Mouse (Mus musculus) liver, embryonic 15.5 days (tissue): Measurements from ENCODE around the gene Nans. TPM values are rescaled to one million over a fixed set of nuclear protein-coding genes. Genes with fewer than 3 reads are reported as not detected.

Source experiments
- ATAC-seq: fragments of 200-750 bp; cut with Nextera tagmentation; 2 replicates; pipeline ENCODE4 v1.8.0; 2017; ENCODE audit warnings: moderate number of reproducible peaks, mild to moderate bottlenecking, moderate library complexity; ENCODE audit not compliant: insufficient read depth
- H3K27ac ChIP-seq: fragments of 300-500 bp; sonication (generic); replicated peaks from 2 replicates; pipeline ENCODE4 v1.5.1; 2015; ENCODE audit warnings: mild to moderate bottlenecking, inconsistent platforms
- H3K27me3 ChIP-seq: fragments of 300-500 bp; sonication (generic); 2 replicates; pipeline ENCODE4 v1.6.1; 2015; ENCODE audit warnings: mild to moderate bottlenecking, inconsistent platforms
- H3K36me3 ChIP-seq: fragments of 300-500 bp; sonication (generic); replicated peaks from 2 replicates; pipeline ENCODE4 v1.6.1; 2015; ENCODE audit warnings: moderate library complexity, mild to moderate bottlenecking, inconsistent platforms
- H3K4me1 ChIP-seq: fragments of 300-500 bp; sonication (generic); replicated peaks from 2 replicates; pipeline ENCODE4 v1.6.1; 2015; ENCODE audit warnings: inconsistent platforms
- H3K4me2 ChIP-seq: fragments of 300-500 bp; sonication (generic); 2 replicates; pipeline ENCODE4 v1.6.1; 2015; ENCODE audit warnings: moderate library complexity, mild to moderate bottlenecking, inconsistent platforms
- H3K4me3 ChIP-seq: fragments of 300-500 bp; sonication (generic); replicated peaks from 2 replicates; pipeline ENCODE4 v1.5.1; 2015; ENCODE audit warnings: mild to moderate bottlenecking, inconsistent platforms
- H3K9ac ChIP-seq: fragments of 300-500 bp; sonication (generic); 2 replicates; pipeline ENCODE4 v1.6.1; 2015; ENCODE audit warnings: moderate library complexity, mild to moderate bottlenecking, inconsistent platforms
- H3K9me3 ChIP-seq: fragments of 300-500 bp; sonication (generic); replicated peaks from 2 replicates; pipeline ENCODE4 v1.6.1; 2016; ENCODE audit warnings: inconsistent platforms
- WGBS: fragments of 180-500 bp; shearing (Covaris S2); methylation state at CpG from one replicate; pipeline ENCODE4 v1.1.7; 2015; ENCODE audit warnings: mixed read lengths; ENCODE audit not compliant: insufficient replicate concordance; 5-methylcytosine and 5-hydroxymethylcytosine counted together
- polyA plus RNA-seq: library from polyadenylated mRNA; unstranded; fragments of >200 nt; fragmentation: Nextera tagmentation; extraction: Ambion mirVana; gene quantifications from 2 replicates; pipeline ENCODE4 v1.2.1, GENCODE M21; 2015

Gene Nans
- polyA plus RNA-seq = 45.1 and 51.9 TPM in 2 replicates

- under 1% methylated on average over 58 of the region's 58 CpGs for WGBS
- Histone ChIP-seq H3K9ac (peak within 1 kb of the TSS; percentile 87), H3K4me1 (peaks cover 56% of the 10 kb centered on the region), H3K36me3 (peaks cover 29% of the 10 kb centered on the region), H3K4me2 (peak within 1 kb of the TSS; percentile 94), H3K27ac (peak within 1 kb of the TSS; percentile 80), H3K4me3 (peak within 1 kb of the TSS; percentile 82), H3K9me3 (no peaks in the 10 kb centered on the region), H3K27me3 (no peaks in the 10 kb centered on the region)
- ATAC-seq = peak; percentile 96
These were observed at the start of gene Nans for GRCm38 (mm10) chr4:46489028-46489925. Nans (plus strand) TSS chr4:46489248.

DNA sequence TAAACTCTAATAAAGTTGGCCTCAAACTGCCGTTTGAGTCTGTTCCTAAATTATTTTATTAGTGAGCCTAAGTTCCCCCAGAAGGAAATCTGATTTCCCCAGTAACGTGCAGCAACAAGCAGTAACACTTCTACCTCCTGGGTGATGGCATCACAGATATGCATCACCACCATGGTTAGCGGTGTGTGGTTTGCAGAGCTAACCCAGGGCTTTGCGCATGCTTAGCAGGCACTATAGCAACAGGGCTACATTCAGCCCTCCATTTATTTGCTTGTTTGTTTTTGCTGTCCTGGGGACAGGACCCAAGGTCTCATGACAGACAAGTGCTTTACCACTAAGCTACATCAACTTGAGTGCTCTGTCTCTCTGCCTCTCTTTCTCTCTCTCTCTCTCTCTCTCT, 46.5 kb upstream of the Nans start:
- H3K36me3 ChIP-seq = no peaks in the 10 kb centered on the region
- no peak overlapping the region for H3K4me3 ChIP-seq
- no peaks in the 10 kb centered on the region for H3K9me3 ChIP-seq
- peaks cover 36% of the 10 kb centered on the region for H3K4me1 ChIP-seq
- no peak overlapping the region for H3K9ac ChIP-seq
- no peak overlapping the region for H3K4me2 ChIP-seq
- H3K27ac ChIP-seq = peak overlapping the region; percentile 39; the same call in 1 of the 2 replicates
- H3K27me3 ChIP-seq = no peaks in the 10 kb centered on the region
- 51% methylated on average over 4 of the region's 4 CpGs for WGBS
- ATAC-seq = no peak

DNA sequence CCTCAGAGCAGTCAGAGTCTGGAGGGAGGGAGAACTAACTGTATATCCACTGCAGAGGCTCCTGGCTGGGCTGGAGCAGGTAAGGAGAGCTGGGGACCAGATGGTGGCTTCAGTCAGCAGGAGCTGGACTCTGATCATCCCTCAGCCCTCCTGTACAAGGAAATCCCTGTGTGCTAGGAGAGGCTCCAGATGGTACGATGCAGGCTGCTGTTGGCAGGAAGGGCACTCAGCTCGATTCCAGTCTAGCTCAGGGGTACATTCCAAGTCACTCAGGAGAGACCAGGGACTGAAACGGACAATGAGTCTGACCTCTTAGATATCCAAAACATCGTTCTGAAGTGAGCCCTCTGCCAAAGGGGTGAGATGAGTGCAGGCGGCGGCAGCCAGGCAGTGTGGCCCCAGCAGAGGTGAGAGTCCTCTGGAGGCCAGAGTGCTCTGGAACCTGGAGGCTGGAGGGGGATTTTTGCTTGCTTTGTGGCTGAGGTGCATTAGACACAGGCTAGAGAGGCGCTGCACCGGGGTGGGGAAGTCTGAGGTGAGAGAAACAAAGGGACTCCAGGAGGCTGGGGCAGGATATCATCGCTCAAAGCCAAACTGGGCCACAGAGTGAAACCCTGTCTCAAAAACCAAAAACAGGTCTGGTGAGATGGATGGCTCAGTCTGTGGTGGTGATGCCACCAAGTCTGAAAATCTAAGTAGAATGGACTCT, 43.7 kb upstream of the Nans start:
- ATAC-seq = no peak
- H3K4me2 ChIP-seq = no peak overlapping the region
- H3K4me3 ChIP-seq = no peak overlapping the region
- 77% methylated on average over 9 of the region's 9 CpGs for WGBS
- H3K9ac ChIP-seq = no peak overlapping the region
- H3K4me1 ChIP-seq = peaks cover 60% of the 10 kb centered on the region
- H3K36me3 ChIP-seq = no peaks in the 10 kb centered on the region
- H3K27me3 ChIP-seq = no peaks in the 10 kb centered on the region
- peak overlapping the region; percentile 98 for H3K27ac ChIP-seq
- H3K9me3 ChIP-seq = no peaks in the 10 kb centered on the region

DNA sequence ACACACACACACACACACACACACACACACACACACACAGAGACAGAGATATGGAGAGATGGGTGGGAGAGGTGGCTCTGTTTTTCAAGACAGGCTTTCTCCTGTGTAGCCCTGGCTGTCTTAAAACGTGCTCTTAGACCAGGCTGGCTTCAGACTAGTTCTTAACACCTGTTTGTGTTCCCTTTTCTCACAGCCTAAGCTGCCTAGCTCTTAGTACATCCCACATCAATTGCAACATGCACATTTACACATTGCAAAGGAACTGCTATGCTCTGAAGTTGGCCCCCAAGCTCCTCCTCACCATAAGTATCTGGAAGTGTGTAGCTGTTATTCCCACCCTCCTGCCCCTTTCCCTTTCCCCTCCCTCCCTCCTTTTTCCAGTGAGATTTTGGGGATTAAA, 41.6 kb upstream of the Nans start:
- peaks cover 61% of the 10 kb centered on the region for H3K4me1 ChIP-seq
- ATAC-seq = no peak
- no peak overlapping the region for H3K4me3 ChIP-seq
- no peaks in the 10 kb centered on the region; the same call in 1 of the 2 replicates for H3K36me3 ChIP-seq
- H3K9me3 ChIP-seq = no peaks in the 10 kb centered on the region
- H3K27ac ChIP-seq = peak overlapping the region; percentile 98
- H3K27me3 ChIP-seq = no peaks in the 10 kb centered on the region
- 37% methylated on average over 1 of the region's 1 CpGs for WGBS
- H3K4me2 ChIP-seq = no peak overlapping the region
- 0 out of 2 replicates have a peak overlapping the region, but pooled peaks have one; percentile 48 for H3K9ac ChIP-seq

DNA sequence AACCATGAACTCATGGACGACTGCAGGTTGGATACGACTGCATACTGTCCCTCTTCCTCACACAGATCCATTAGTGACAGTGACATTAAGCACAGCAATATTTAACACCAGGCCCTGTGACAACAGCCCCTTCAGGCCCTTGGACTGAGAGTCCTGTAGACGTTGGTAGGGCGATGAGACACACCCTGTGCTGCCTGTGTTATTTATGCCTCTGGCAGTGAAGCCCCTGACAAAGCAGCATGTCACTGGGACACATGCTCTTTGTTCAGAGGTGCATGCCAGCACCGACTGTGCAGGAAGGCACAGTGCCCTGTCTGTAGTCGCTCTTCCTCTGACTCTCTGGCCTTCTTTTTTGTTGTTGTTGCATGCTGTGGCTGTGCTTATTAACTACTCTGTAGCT, 40.2 kb upstream of the Nans start:
- no peak overlapping the region for H3K4me3 ChIP-seq
- peaks cover 10% of the 10 kb centered on the region; the same call in 1 of the 2 replicates for H3K36me3 ChIP-seq
- H3K4me1 ChIP-seq = peaks cover 64% of the 10 kb centered on the region
- no peaks in the 10 kb centered on the region for H3K27me3 ChIP-seq
- peak overlapping the region; percentile 98 for H3K27ac ChIP-seq
- WGBS = 23% methylated on average over 6 of the region's 6 CpGs
- peak overlapping the region; percentile 90 for H3K4me2 ChIP-seq
- peak overlapping the region; percentile 48 for H3K9ac ChIP-seq
- H3K9me3 ChIP-seq = no peaks in the 10 kb centered on the region
- no peak for ATAC-seq

- H3K9ac ChIP-seq = peak overlapping the region; percentile 98
- H3K4me3 ChIP-seq = peak overlapping the region; percentile 92
- H3K27me3 ChIP-seq = no peaks in the 10 kb centered on the region
- peak overlapping the region; percentile 90 for H3K4me2 ChIP-seq
- peak overlapping the region; percentile 98 for H3K27ac ChIP-seq
- no peak for ATAC-seq
- peaks cover 72% of the 10 kb centered on the region for H3K4me1 ChIP-seq
- WGBS = 21% methylated on average over 7 of the region's 7 CpGs
- H3K36me3 ChIP-seq = peaks cover 18% of the 10 kb centered on the region; the same call in 1 of the 2 replicates
- H3K9me3 ChIP-seq = no peaks in the 10 kb centered on the region
These were observed 39.0 kb upstream of the Nans start for GRCm38 (mm10) chr4:46450020-46450518.

DNA sequence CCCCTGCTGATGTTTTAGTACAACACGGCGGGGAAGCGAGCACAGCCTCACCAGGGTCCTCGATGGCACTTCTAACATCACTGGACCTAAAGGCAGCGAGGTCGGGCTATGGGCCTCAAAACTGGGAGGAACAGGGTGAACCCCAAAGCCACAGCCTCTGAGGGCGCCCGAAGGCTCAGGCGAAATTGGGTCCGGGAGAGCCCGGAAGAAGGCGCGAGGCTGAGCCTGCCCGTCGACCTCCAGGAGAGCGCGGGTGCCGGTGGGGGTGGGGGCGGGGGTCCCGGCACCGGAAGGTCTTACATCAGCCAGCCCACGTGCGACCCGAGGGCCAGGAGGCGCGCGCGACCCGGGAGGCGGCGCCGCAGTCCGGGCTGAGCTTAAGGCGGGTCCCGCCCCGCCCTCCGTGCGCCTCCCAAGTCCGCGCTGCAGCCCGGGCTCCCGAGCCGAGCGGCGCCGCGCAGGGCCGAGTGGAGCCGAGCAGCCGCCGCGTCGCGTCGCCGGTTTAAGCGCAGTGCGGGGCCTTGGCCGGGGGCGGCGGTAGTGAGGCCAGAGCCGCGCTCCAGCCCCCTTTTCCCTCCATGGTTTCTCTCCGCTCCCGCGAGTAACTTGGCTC, 38.4 kb upstream of the Nans start, which contains the start of gene Anp32b:
TSS of gene Anp32b (plus strand) at position 384 of the 613 bp plus-strand sequence.
- Histone ChIP-seq H3K4me2 (peak within 1 kb of the TSS; percentile 90), H3K36me3 (peaks cover 23% of the 10 kb centered on the region), H3K27ac (peak within 1 kb of the TSS; percentile 98), H3K27me3 (no peaks in the 10 kb centered on the region), H3K4me3 (peak within 1 kb of the TSS; percentile 92), H3K9ac (peak within 1 kb of the TSS; percentile 98), H3K9me3 (no peaks in the 10 kb centered on the region), H3K4me1 (peaks cover 72% of the 10 kb centered on the region)
- WGBS = under 1% methylated on average over 66 of the region's 66 CpGs
- peak; percentile 87 for ATAC-seq

DNA sequence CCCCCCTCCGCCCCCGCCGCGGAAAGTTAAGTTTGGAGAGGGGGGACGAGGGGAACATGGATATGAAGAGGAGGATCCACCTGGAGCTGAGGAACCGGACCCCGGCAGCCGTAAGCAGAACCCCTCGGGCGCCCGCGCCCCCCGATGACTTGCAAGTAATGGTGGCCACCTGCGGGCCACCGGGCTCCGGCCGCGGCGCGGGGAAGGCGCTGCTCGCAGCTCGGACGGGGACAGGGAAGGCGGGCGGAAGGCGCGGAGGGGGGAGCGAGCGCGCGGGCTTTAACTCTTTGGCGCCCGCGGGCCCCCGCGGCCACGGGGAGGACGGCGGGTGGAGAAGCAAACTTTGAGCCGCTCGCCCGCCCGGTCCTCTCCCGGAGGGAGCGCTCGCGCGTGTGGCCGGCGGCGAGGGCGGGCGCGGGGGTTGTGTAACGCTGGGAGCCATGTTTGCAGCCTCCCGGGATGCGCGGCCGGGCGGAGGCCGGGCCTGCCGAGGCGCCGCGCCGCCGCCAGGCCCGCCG, 37.7 kb upstream of the Nans start:
- H3K9me3 ChIP-seq = no peaks in the 10 kb centered on the region
- peaks cover 75% of the 10 kb centered on the region for H3K4me1 ChIP-seq
- peak overlapping the region; percentile 98 for H3K9ac ChIP-seq
- peak; percentile 26 for ATAC-seq
- H3K4me2 ChIP-seq = peak overlapping the region; percentile 90
- peak overlapping the region; percentile 98 for H3K27ac ChIP-seq
- H3K4me3 ChIP-seq = peak overlapping the region; percentile 92
- H3K36me3 ChIP-seq = peaks cover 30% of the 10 kb centered on the region
- no peaks in the 10 kb centered on the region for H3K27me3 ChIP-seq
- WGBS = under 1% methylated on average over 55 of the region's 70 CpGs

- Histone ChIP-seq H3K9ac (peak overlapping the region; percentile 98), H3K4me3 (peak overlapping the region; percentile 92), H3K4me1 (peaks cover 77% of the 10 kb centered on the region), H3K27ac (peak overlapping the region; percentile 98), H3K36me3 (peaks cover 36% of the 10 kb centered on the region), H3K27me3 (no peaks in the 10 kb centered on the region), H3K4me2 (peak overlapping the region; percentile 90), H3K9me3 (no peaks in the 10 kb centered on the region)
- under 1% methylated on average over 88 of the region's 111 CpGs for WGBS
- ATAC-seq = peak; percentile 6
These were observed 37.1 kb upstream of the Nans start for GRCm38 (mm10) chr4:46451758-46452480.

GRCm38 (mm10) chr4:46452481-46452850, 36.6 kb upstream of the Nans start:
- Histone ChIP-seq H3K9me3 (no peaks in the 10 kb centered on the region), H3K4me2 (peak overlapping the region; percentile 90), H3K9ac (peak overlapping the region; percentile 98), H3K27me3 (no peaks in the 10 kb centered on the region), H3K36me3 (peaks cover 42% of the 10 kb centered on the region), H3K4me3 (peak overlapping the region; percentile 92), H3K4me1 (peaks cover 77% of the 10 kb centered on the region), H3K27ac (peak overlapping the region; percentile 98)
- peak; percentile 29 for ATAC-seq
- under 1% methylated on average over 19 of the region's 19 CpGs for WGBS
